Mouse (Mus musculus) thymus, adult 2 months (tissue): ENCODE data around the gene Arhgef18. TPM values are rescaled to one million over a fixed set of nuclear protein-coding genes. Genes with fewer than 3 reads are reported as not detected.

Source experiments
- DNase-seq: peaks from one replicate; pipeline ENCODE4 v3.0.0; 2021
- H3K27ac ChIP-seq: fragments of 200-500 bp; 2 replicates; pipeline ENCODE4 v1.5.1; 2012; ENCODE audit warnings: low read length, control low read depth; ENCODE audit not compliant: control insufficient read depth, insufficient read depth
- H3K27me3 ChIP-seq: fragments of 200-500 bp; 2 replicates; pipeline ENCODE4 v1.6.1; 2012; ENCODE audit warnings: mild to moderate bottlenecking, low read length, moderate library complexity, mixed read lengths; ENCODE audit not compliant: control insufficient read depth, insufficient read depth
- H3K36me3 ChIP-seq: fragments of 200-500 bp; 2 replicates; pipeline ENCODE4 v1.6.1; 2012; ENCODE audit warnings: mild to moderate bottlenecking, low read length, moderate library complexity; ENCODE audit not compliant: control insufficient read depth, insufficient read depth
- H3K4me1 ChIP-seq: fragments of 200-500 bp; replicated peaks from 2 replicates; pipeline ENCODE4 v1.6.1; 2012; ENCODE audit warnings: low read length; ENCODE audit not compliant: control insufficient read depth, insufficient read depth
- H3K4me3 ChIP-seq: fragments of 200-500 bp; 2 replicates; pipeline ENCODE4 v1.5.1; 2012; ENCODE audit warnings: mild to moderate bottlenecking, low read length, control low read depth, moderate library complexity; ENCODE audit not compliant: control insufficient read depth, insufficient read depth
- CTCF ChIP-seq: fragments of 200-500 bp; IDR thresholded peaks from 2 replicates; pipeline ENCODE4 v1.5.1; 2012; ENCODE audit warnings: mild to moderate bottlenecking, control low read depth, low read length, moderate library complexity, borderline replicate concordance; ENCODE audit not compliant: control insufficient read depth, poor library complexity, insufficient read depth; ENCODE audit errors: extremely low read depth
- POLR2A ChIP-seq: fragments of 200-500 bp; IDR thresholded peaks from 2 replicates; pipeline ENCODE4 v1.6.1; 2012; ENCODE audit warnings: mild to moderate bottlenecking, low read length, control low read depth, moderate library complexity; ENCODE audit not compliant: control insufficient read depth, poor library complexity, insufficient read depth; ENCODE audit errors: extremely low read depth
- WGBS: fragments of 180-500 bp; shearing (Covaris S2); methylation state at CpG from one replicate; pipeline ENCODE4 v1.1.7; 2018; 5-methylcytosine and 5-hydroxymethylcytosine counted together
- polyA plus RNA-seq: library from polyadenylated mRNA; depleted of rRNA; stranded (reverse); fragments of >200 nt; gene quantifications from 2 replicates; pipeline ENCODE4 v1.2.3, GENCODE M21; 2012; rRNA removed

The Arhgef18 gene
- 120 and 122 TPM in 2 replicates for polyA plus RNA-seq

- Histone ChIP-seq H3K27me3 (no peaks in the 10 kb centered on the region), H3K36me3 (peaks cover 76% of the 10 kb centered on the region), H3K4me1 (no peaks in the 10 kb centered on the region), H3K27ac (no peak within 1 kb of the TSS), H3K4me3 (peak within 1 kb of the TSS; percentile 38)
- TF ChIP-seq CTCF (no peak), POLR2A (no peak)
- WGBS, result 89% methylated on average over 48 of the region's 48 CpGs
- DNase-seq, result peak; percentile 6
Observed at GRCm38 (mm10) chr8:3392771-3393710, at the start of gene Arhgef18. TSS of gene Arhgef18 (plus strand) at chr8:3393006.

GRCm38 (mm10) chr8:3345337-3345736 lies 47.5 kb upstream of the Arhgef18 start:
- H3K4me1 ChIP-seq, result no peaks in the 10 kb centered on the region
- H3K27ac ChIP-seq, result no peak overlapping the region
- no peak for TF ChIP-seq POLR2A
- no peak for TF ChIP-seq CTCF
- WGBS, result 99% methylated on average over 6 of the region's 6 CpGs
- no peaks in the 10 kb centered on the region for H3K36me3 ChIP-seq
- H3K27me3 ChIP-seq, result no peaks in the 10 kb centered on the region
- no peak overlapping the region for H3K4me3 ChIP-seq
- no peak for DNase-seq

GRCm38 (mm10) chr8:3346691-3347413 lies 46.0 kb upstream of the Arhgef18 start:
- WGBS, result 79% methylated on average over 5 of the region's 5 CpGs
- no peak overlapping the region for H3K27ac ChIP-seq
- no peaks in the 10 kb centered on the region for H3K27me3 ChIP-seq
- no peak for DNase-seq
- no peak for TF ChIP-seq POLR2A
- TF ChIP-seq CTCF, result no peak
- H3K4me1 ChIP-seq, result no peaks in the 10 kb centered on the region
- no peak overlapping the region for H3K4me3 ChIP-seq
- H3K36me3 ChIP-seq, result no peaks in the 10 kb centered on the region

GRCm38 (mm10) chr8:3348142-3348823 lies 44.5 kb upstream of the Arhgef18 start:
- Histone ChIP-seq H3K27me3 (no peaks in the 10 kb centered on the region), H3K27ac (no peak overlapping the region), H3K4me3 (no peak overlapping the region), H3K4me1 (peaks cover 9% of the 10 kb centered on the region), H3K36me3 (no peaks in the 10 kb centered on the region)
- 74% methylated on average over 13 of the region's 13 CpGs for WGBS
- TF ChIP-seq CTCF, result no peak
- TF ChIP-seq POLR2A, result no peak
- DNase-seq, result no peak

- no peaks in the 10 kb centered on the region for H3K27me3 ChIP-seq
- TF ChIP-seq POLR2A (no peak), CTCF (no peak)
- no peak for DNase-seq
- H3K4me1 ChIP-seq, result peaks cover 16% of the 10 kb centered on the region
- WGBS, result 94% methylated on average over 6 of the region's 6 CpGs
- no peaks in the 10 kb centered on the region for H3K36me3 ChIP-seq
- no peak overlapping the region for H3K27ac ChIP-seq
- H3K4me3 ChIP-seq, result no peak overlapping the region
Observed at GRCm38 (mm10) chr8:3350747-3351146, 42.1 kb upstream of the Arhgef18 start.

GRCm38 (mm10) chr8:3352715-3353114 lies 40.1 kb upstream of the Arhgef18 start:
- no peaks in the 10 kb centered on the region for H3K36me3 ChIP-seq
- H3K4me3 ChIP-seq, result no peak overlapping the region
- whole genome bisulfite sequencing, result 36% methylated on average over 6 of the region's 6 CpGs
- DNase-seq, result no peak
- H3K27me3 ChIP-seq, result no peaks in the 10 kb centered on the region
- no peak for TF ChIP-seq CTCF
- TF ChIP-seq POLR2A, result no peak
- H3K27ac ChIP-seq, result peak overlapping the region; percentile 99
- H3K4me1 ChIP-seq, result peaks cover 20% of the 10 kb centered on the region
